ENCODE assay signal across 8 mouse cellular contexts in genomic region chr12:55491516-55492183, GRCm38 (mm10). TPM values are rescaled to one million over a fixed set of nuclear protein-coding genes. Genes with fewer than 3 reads are reported as not detected.
DNase-seq lines count a peak whose midpoint lies in the region; ATAC-seq and TF ChIP-seq lines count a peak whose summit lies in the region.

No protein-coding gene starts in this region.

- peak; percentile 90 for ATAC-seq in forebrain, embryonic 12.5 days (ENCODE audit: low FRiP score)
- peak; percentile 89 for ATAC-seq in heart, postnatal 0 days (ENCODE audit: insufficient read depth, low read depth)
- ATAC-seq in liver, embryonic 16.5 days (ENCODE audit: low read depth), result peak; percentile 90
- ATAC-seq in neural tube, embryonic 12.5 days (ENCODE audit: low FRiP score, low read depth), result peak; percentile 90
- ATAC-seq in stomach, postnatal 0 days (ENCODE audit: low FRiP score, low TSS enrichment), result peak; percentile 86

- 3% methylated on average over 32 of the region's 57 CpGs for WGBS in forebrain, embryonic 12.5 days
- 3% methylated on average over 17 of the region's 57 CpGs for WGBS in heart, postnatal 0 days
- WGBS in liver, embryonic 16.5 days (ENCODE audit: insufficient replicate concordance), result under 1% methylated on average over 38 of the region's 57 CpGs
- 2% methylated on average over 51 of the region's 57 CpGs for WGBS in neural tube, embryonic 12.5 days
- WGBS in stomach, postnatal 0 days, result 2% methylated on average over 41 of the region's 57 CpGs

- DNase-seq in c-Kit-positive CD71-positive TER-119-positive erythroid progenitor cells, embryonic 14.5 days (ENCODE audit: low spot score), result peak; percentile 82
- peak; percentile 97 for DNase-seq in heart, postnatal 0 days (ENCODE audit: low spot score)
- DNase-seq in kidney, postnatal 4 days, result peak; percentile 97 to 98
- peak; percentile 97 for DNase-seq in stomach, postnatal 0 days (ENCODE audit: low spot score)

- H3K9me3 ChIP-seq in E14TG2a.4 (ENCODE audit: low read length), result no peaks in the 10 kb centered on the region
- H3K9me3 ChIP-seq in forebrain, embryonic 12.5 days, result no peaks in the 10 kb centered on the region
- no peaks in the 10 kb centered on the region for H3K9me3 ChIP-seq in heart, postnatal 0 days (replicated peaks; ENCODE audit: control insufficient read depth, low read length)
- no peaks in the 10 kb centered on the region for H3K9me3 ChIP-seq in liver, embryonic 16.5 days (replicated peaks; ENCODE audit: control insufficient read depth, low read length)
- no peaks in the 10 kb centered on the region for H3K9me3 ChIP-seq in neural tube, embryonic 12.5 days
- H3K9me3 ChIP-seq in stomach, postnatal 0 days (ENCODE audit: control insufficient read depth, low read length), result no peaks in the 10 kb centered on the region

- TF ChIP-seq EP300 in heart, postnatal 0 days (IDR thresholded peaks at IDR 0.05; ENCODE audit: low read depth), result peak; percentile 69
- no peak for TF ChIP-seq EP300 in stomach, postnatal 0 days (optimal IDR thresholded peaks at IDR 0.05)

- TF ChIP-seq CTCF in E14TG2a.4 (conservative IDR thresholded peaks at IDR 0.05; ENCODE audit: low read length), result no peak
- no peak for TF ChIP-seq CTCF in heart, postnatal 0 days (IDR thresholded peaks at IDR 0.05; ENCODE audit: low read depth)
- no peak; the same call in 1 of the 2 replicates for TF ChIP-seq CTCF in stomach, postnatal 0 days (IDR thresholded peaks at IDR 0.05; ENCODE audit: low read depth)

- H3K4me3 ChIP-seq in E14TG2a.4 (replicated peaks; ENCODE audit: low read length), result peak overlapping the region; percentile 96
- peak overlapping the region; percentile 89 for H3K4me3 ChIP-seq in forebrain, embryonic 12.5 days (replicated peaks)
- H3K4me3 ChIP-seq in heart, postnatal 0 days (ENCODE audit: low read depth, low read length), result peak overlapping the region; percentile 82
- peak overlapping the region; percentile 90 for H3K4me3 ChIP-seq in liver, embryonic 16.5 days (ENCODE audit: low read depth, low read length)
- peak overlapping the region; percentile 80 for H3K4me3 ChIP-seq in neural tube, embryonic 12.5 days
- H3K4me3 ChIP-seq in stomach, postnatal 0 days (ENCODE audit: low read depth, low read length), result peak overlapping the region; percentile 97

- H3K4me1 ChIP-seq in E14TG2a.4 (replicated peaks; ENCODE audit: low read depth, low read length), result peaks cover 83% of the 10 kb centered on the region
- H3K4me1 ChIP-seq in forebrain, embryonic 12.5 days, result peaks cover 25% of the 10 kb centered on the region
- peaks cover 27% of the 10 kb centered on the region for H3K4me1 ChIP-seq in heart, postnatal 0 days (ENCODE audit: control insufficient read depth, insufficient read depth)
- peaks cover 27% of the 10 kb centered on the region for H3K4me1 ChIP-seq in liver, embryonic 16.5 days (ENCODE audit: control insufficient read depth, low read depth, low read length)
- peaks cover 17% of the 10 kb centered on the region for H3K4me1 ChIP-seq in neural tube, embryonic 12.5 days
- H3K4me1 ChIP-seq in stomach, postnatal 0 days (replicated peaks; ENCODE audit: control insufficient read depth, insufficient read depth), result peaks cover 6% of the 10 kb centered on the region; the same call in 1 of the 2 replicates

- H3K36me3 ChIP-seq in E14TG2a.4 (ENCODE audit: insufficient read depth, low read length), result peaks cover 49% of the 10 kb centered on the region
- H3K36me3 ChIP-seq in forebrain, embryonic 12.5 days (replicated peaks), result peaks cover 32% of the 10 kb centered on the region
- peaks cover 37% of the 10 kb centered on the region for H3K36me3 ChIP-seq in heart, postnatal 0 days (replicated peaks; ENCODE audit: control insufficient read depth, insufficient read depth, low read length)
- H3K36me3 ChIP-seq in liver, embryonic 16.5 days (ENCODE audit: control insufficient read depth, insufficient read depth), result peaks cover 11% of the 10 kb centered on the region
- peaks cover 23% of the 10 kb centered on the region for H3K36me3 ChIP-seq in neural tube, embryonic 12.5 days
- peaks cover 20% of the 10 kb centered on the region for H3K36me3 ChIP-seq in stomach, postnatal 0 days (ENCODE audit: control insufficient read depth, insufficient read depth, low read length)

- H3K27me3 ChIP-seq in E14TG2a.4 (ENCODE audit: insufficient read depth, low read length), result no peaks in the 10 kb centered on the region
- H3K27me3 ChIP-seq in forebrain, embryonic 12.5 days, result no peaks in the 10 kb centered on the region; the same call in 1 of the 2 replicates
- H3K27me3 ChIP-seq in heart, postnatal 0 days (ENCODE audit: control insufficient read depth, insufficient read depth, low read length), result no peaks in the 10 kb centered on the region
- peaks cover 10% of the 10 kb centered on the region for H3K27me3 ChIP-seq in liver, embryonic 16.5 days (ENCODE audit: control insufficient read depth, insufficient read depth, low read depth, low read length)
- no peaks in the 10 kb centered on the region for H3K27me3 ChIP-seq in neural tube, embryonic 12.5 days (replicated peaks)
- no peaks in the 10 kb centered on the region for H3K27me3 ChIP-seq in stomach, postnatal 0 days (ENCODE audit: control insufficient read depth, insufficient read depth, low read length)

- H3K9ac ChIP-seq in forebrain, embryonic 12.5 days, result peak overlapping the region; percentile 92
- peak overlapping the region; percentile 94 for H3K9ac ChIP-seq in heart, postnatal 0 days (replicated peaks; ENCODE audit: low read depth, low read length)
- peak overlapping the region; percentile 88 for H3K9ac ChIP-seq in liver, embryonic 16.5 days (ENCODE audit: low read depth, low read length)
- H3K9ac ChIP-seq in neural tube, embryonic 12.5 days, result peak overlapping the region; percentile 92
- peak overlapping the region; percentile 100 for H3K9ac ChIP-seq in stomach, postnatal 0 days (ENCODE audit: low read length)

- peak overlapping the region; percentile 73 for H3K4me2 ChIP-seq in forebrain, embryonic 12.5 days
- H3K4me2 ChIP-seq in heart, postnatal 0 days (ENCODE audit: low read depth, low read length), result peak overlapping the region; percentile 83
- H3K4me2 ChIP-seq in liver, embryonic 16.5 days (ENCODE audit: low read depth, low read length), result peak overlapping the region; percentile 95
- H3K4me2 ChIP-seq in neural tube, embryonic 12.5 days (replicated peaks), result peak overlapping the region; percentile 76
- H3K4me2 ChIP-seq in stomach, postnatal 0 days (replicated peaks; ENCODE audit: low read depth), result peak overlapping the region; percentile 93

- peak overlapping the region; percentile 99 for H3K27ac ChIP-seq in forebrain, embryonic 12.5 days
- H3K27ac ChIP-seq in heart, postnatal 0 days (ENCODE audit: low read depth), result peak overlapping the region; percentile 100
- peak overlapping the region; percentile 95 for H3K27ac ChIP-seq in liver, embryonic 16.5 days (ENCODE audit: low read length)
- H3K27ac ChIP-seq in neural tube, embryonic 12.5 days, result peak overlapping the region; percentile 97
- H3K27ac ChIP-seq in stomach, postnatal 0 days (replicated peaks), result peak overlapping the region; percentile 100

RNA-seq across cellular contexts. Expression of gene Nfkbia, which starts 0.8 kb away (rescaled TPM):
- polyA plus RNA-seq in forebrain, embryonic 12.5 days (2016; fragmentation: Nextera tagmentation; extraction: Ambion mirVana), result 36.4 and 39.6 TPM in 2 replicates
- 65.1 and 108 TPM in 2 replicates for total RNA-seq in heart, postnatal 0 days (2014; rRNA removed; ENCODE audit: low replicate concordance)
- polyA plus RNA-seq in heart, postnatal 0 days (2015; fragmentation: Nextera tagmentation; extraction: Ambion mirVana), result 67.1 and 72.4 TPM in 2 replicates
- polyA plus RNA-seq in liver, embryonic 16.5 days (2015; fragmentation: Nextera tagmentation; extraction: Ambion mirVana), result 19.8 and 24.5 TPM in 2 replicates
- polyA plus RNA-seq in neural tube, embryonic 12.5 days (2016; fragmentation: Nextera tagmentation; extraction: Ambion mirVana), result 40.1 and 44.9 TPM in 2 replicates
- polyA plus RNA-seq in stomach, postnatal 0 days (2015; fragmentation: Nextera tagmentation; extraction: Ambion mirVana), result 110 and 119 TPM in 2 replicates

Comparison
In these comparisons a context has a peak if more than half of its experiments do, and no peak if none do; other contexts are left out.
1. Peak in every context shown above with its lines: DNase-seq, ATAC-seq, H3K4me3 ChIP-seq and H3K27ac ChIP-seq.